Mouse (Mus musculus) limb, embryonic 14.5 days (tissue): ENCODE results near the gene Entpd6. TPM values are rescaled to one million over a fixed set of nuclear protein-coding genes. Genes with fewer than 3 reads are reported as not detected.
A peak's percentile ranks its signal among the peaks of the same experiment; 100 is the strongest.

ENCODE experiments used
- ATAC-seq: fragments of 200-750 bp; cut with Nextera tagmentation; 2 replicates; pipeline ENCODE4 v1.8.0; 2017; ENCODE audit warnings: low read depth, moderate number of reproducible peaks, moderate TSS enrichment; ENCODE audit not compliant: low FRiP score
- DNase-seq: peaks from one replicate; pipeline ENCODE4 v3.0.0-alpha.2; 2015; ENCODE audit warnings: low spot score
- H3K27ac ChIP-seq: fragments of 300-500 bp; sonication (generic); replicated peaks from 2 replicates; pipeline ENCODE4 v1.5.1; 2014; ENCODE audit warnings: low read depth, mild to moderate bottlenecking, low read length, moderate library complexity, mixed read lengths
- H3K27me3 ChIP-seq: fragments of 300-500 bp; sonication (generic); 2 replicates; pipeline ENCODE4 v1.6.1; 2014; ENCODE audit warnings: low read length, mixed read lengths; ENCODE audit not compliant: control insufficient read depth, insufficient read depth
- H3K36me3 ChIP-seq: fragments of 300-500 bp; sonication (generic); 2 replicates; pipeline ENCODE4 v1.6.1; 2014; ENCODE audit warnings: mild to moderate bottlenecking, low read length, moderate library complexity, mixed read lengths; ENCODE audit not compliant: control insufficient read depth, insufficient read depth
- H3K4me1 ChIP-seq: fragments of 300-500 bp; sonication (generic); 2 replicates; pipeline ENCODE4 v1.6.1; 2014; ENCODE audit warnings: antibody characterized with exemption, low read length, mixed read lengths; ENCODE audit not compliant: control insufficient read depth, insufficient read depth
- H3K4me2 ChIP-seq: fragments of 300-500 bp; sonication (generic); replicated peaks from 2 replicates; pipeline ENCODE4 v1.6.1; 2014; ENCODE audit warnings: low read depth, mild to moderate bottlenecking, low read length, moderate library complexity; ENCODE audit not compliant: severe bottlenecking
- H3K4me3 ChIP-seq: fragments of 300-500 bp; sonication (generic); replicated peaks from 2 replicates; pipeline ENCODE4 v1.5.1; 2014; ENCODE audit warnings: low read length
- H3K9ac ChIP-seq: fragments of 300-500 bp; sonication (generic); 2 replicates; pipeline ENCODE4 v1.6.1; 2014; ENCODE audit warnings: mild to moderate bottlenecking, low read depth, low read length, moderate library complexity; ENCODE audit not compliant: severe bottlenecking
- H3K9me3 ChIP-seq: fragments of 300-500 bp; sonication (generic); 2 replicates; pipeline ENCODE4 v1.6.1; 2016; ENCODE audit warnings: low read length; ENCODE audit not compliant: control insufficient read depth
- POLR2A ChIP-seq: fragments of 200-500 bp; IDR thresholded peaks from 2 replicates; pipeline ENCODE4 v1.8.0; 2012; ENCODE audit warnings: inconsistent platforms, mild to moderate bottlenecking, moderate library complexity, borderline replicate concordance; ENCODE audit not compliant: insufficient read depth, insufficient read length; ENCODE audit errors: extremely low read depth
- WGBS: fragments of 180-500 bp; shearing (Covaris S2); extraction: QIAGEN DNeasy Blood & Tissue Kit; methylation state at CpG from one replicate; pipeline ENCODE4 v1.1.7; 2014; 5-methylcytosine and 5-hydroxymethylcytosine counted together
- polyA plus RNA-seq, 2 experiments: library from polyadenylated mRNA; depleted of rRNA in 1 of 2; stranded (reverse) in 1 of 2; unstranded in 1 of 2; fragments of >200 nt; fragmentation: Nextera tagmentation in 1 of 2; extraction: Ambion mirVana in 1 of 2; gene quantifications; 2 replicates each; pipeline versions ENCODE4 v1.2.1 to v1.2.3; 2012 to 2014

Gene Entpd6
- polyA plus RNA-seq, 2 experiments: 23.0 to 31.3 TPM

DNA sequence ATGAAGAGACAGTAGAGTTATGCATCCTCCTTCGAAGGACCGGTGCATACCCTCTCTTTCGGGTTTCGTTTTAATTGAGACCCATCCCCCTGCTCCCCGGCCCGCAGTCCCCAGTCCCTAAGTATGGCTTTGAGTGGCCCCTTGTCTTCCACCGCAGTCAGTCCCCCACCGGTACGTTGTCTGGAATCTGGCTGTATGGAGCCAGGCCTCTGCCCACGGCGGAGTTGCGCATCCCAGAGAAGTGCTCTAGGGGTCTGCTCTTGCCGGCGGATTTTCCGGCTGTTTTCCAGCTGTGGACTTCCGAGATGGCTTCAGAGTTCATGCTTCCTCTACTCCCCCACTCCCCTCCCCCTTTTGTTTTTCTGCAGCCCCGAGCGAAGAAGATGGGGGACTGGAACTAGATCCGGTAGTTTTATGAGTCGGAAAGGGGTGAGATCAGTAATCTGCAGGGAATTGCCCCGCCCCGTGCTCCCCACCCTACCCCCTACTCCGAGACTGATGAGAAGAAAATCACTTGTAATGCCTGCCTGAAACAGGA lies 38.5 kb downstream of the Entpd6 start:
- peak; percentile 40 for ATAC-seq
- H3K9ac ChIP-seq: peak overlapping the region; percentile 60
- peak overlapping the region; percentile 80 for H3K4me3 ChIP-seq
- H3K4me2 ChIP-seq: peak overlapping the region; percentile 70
- peak; percentile 30 for DNase-seq
- H3K36me3 ChIP-seq: peaks cover 10% of the 10 kb centered on the region
- H3K4me1 ChIP-seq: peaks cover 23% of the 10 kb centered on the region
- 0 out of 2 replicates have a peak overlapping the region, but pooled peaks have one; percentile 44 for H3K27ac ChIP-seq
- WGBS: 2% methylated on average over 23 of the region's 23 CpGs
- no peaks in the 10 kb centered on the region for H3K27me3 ChIP-seq
- H3K9me3 ChIP-seq: no peaks in the 10 kb centered on the region
- TF ChIP-seq POLR2A: no peak

DNA sequence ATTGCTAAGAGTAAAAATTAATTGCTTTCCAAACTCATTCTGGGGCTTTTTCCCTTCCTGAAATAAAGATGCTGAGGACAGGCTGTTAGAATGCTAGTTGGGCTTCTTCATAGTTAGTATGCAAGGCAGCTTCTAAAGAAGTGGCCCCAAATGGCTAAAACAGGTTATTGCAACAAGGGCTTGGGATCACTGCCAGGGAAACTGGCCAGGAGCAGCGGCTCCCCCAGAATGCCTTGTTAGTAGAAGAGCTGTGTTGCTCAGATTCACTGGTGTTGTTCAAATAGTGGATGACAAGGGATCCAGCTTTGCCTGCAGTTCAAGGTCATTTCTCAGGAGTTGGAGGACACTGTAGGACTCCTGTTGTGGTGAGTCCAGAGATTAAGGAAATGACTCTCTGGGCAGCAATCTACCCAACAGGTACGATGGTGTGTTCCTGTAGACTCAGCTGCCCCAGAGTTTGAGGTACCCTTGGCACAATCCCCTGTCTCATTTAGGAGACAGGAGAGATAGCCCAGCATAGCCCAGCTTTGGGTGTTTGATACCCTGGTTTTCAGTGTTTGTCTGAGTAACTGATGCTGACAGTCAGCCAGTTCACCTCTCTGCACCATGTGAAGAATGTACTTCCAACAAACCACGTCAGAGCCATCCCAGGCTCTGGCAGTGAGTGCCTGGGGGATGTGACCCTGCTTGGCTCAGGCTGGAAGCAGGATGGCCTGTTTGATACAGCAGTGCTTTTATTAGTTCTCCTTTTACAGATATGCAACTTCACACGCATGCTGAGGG lies 40.1 kb downstream of the Entpd6 start:
- no peaks in the 10 kb centered on the region for H3K27me3 ChIP-seq
- no peak overlapping the region for H3K9ac ChIP-seq
- H3K27ac ChIP-seq: no peak overlapping the region
- H3K4me1 ChIP-seq: peaks cover 23% of the 10 kb centered on the region
- no peak for TF ChIP-seq POLR2A
- H3K36me3 ChIP-seq: peaks cover 23% of the 10 kb centered on the region
- H3K4me3 ChIP-seq: peak overlapping the region; percentile 7; the same call in 1 of the 2 replicates
- H3K4me2 ChIP-seq: peak overlapping the region; percentile 70
- 51% methylated on average over 4 of the region's 4 CpGs for WGBS
- DNase-seq (peak; percentile 85), ATAC-seq (no peak)
- H3K9me3 ChIP-seq: no peaks in the 10 kb centered on the region

DNA sequence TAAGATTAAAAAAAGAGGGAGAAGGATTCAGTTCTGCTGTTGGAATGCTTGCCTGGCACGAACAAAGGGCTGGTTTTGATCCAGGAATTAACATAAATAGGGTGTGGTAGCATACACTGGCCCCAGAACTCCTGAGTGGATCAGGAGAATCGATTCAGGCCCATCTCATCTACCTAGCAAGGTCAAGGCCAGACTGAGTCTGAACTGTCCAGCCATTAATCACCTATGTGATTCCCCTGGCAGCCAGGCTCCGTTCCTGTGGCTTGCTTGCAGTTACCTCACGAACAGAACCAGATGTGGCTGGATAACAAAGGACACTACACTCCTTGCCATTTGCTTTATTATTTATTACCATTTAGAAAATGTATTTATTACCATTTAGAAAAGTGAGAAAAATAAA lies 44.5 kb downstream of the Entpd6 start:
- Histone ChIP-seq H3K9ac (no peak overlapping the region), H3K9me3 (no peaks in the 10 kb centered on the region), H3K27ac (no peak overlapping the region), H3K4me1 (peaks cover 8% of the 10 kb centered on the region), H3K36me3 (peaks cover 46% of the 10 kb centered on the region), H3K4me2 (no peak overlapping the region), H3K27me3 (no peaks in the 10 kb centered on the region), H3K4me3 (no peak overlapping the region)
- WGBS: 54% methylated on average over 4 of the region's 4 CpGs
- no peak for ATAC-seq
- DNase-seq: no peak
- no peak for TF ChIP-seq POLR2A

DNA sequence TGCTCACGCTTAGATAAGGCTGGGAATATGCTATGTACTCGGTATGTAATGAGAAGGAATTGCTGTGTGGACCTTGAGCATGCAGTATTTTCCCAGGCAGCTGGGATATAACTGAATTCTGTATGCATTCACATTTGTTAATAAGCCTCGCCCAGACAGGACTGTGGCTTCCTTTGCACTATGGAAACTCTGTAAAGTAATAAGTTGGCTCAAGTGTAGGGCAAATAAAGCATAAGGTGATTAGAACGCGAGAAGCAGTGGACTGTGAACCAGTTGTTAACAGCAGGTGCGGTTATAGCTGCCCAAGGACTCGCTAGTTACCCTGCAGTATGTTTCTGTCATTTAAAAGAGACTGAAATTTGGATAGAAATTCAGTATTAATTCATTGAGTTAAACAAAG lies 49.2 kb downstream of the Entpd6 start:
- H3K27ac ChIP-seq: no peak overlapping the region
- no peaks in the 10 kb centered on the region for H3K9me3 ChIP-seq
- H3K36me3 ChIP-seq: peaks cover 67% of the 10 kb centered on the region
- ATAC-seq (no peak), DNase-seq (no peak)
- H3K4me1 ChIP-seq: no peaks in the 10 kb centered on the region
- H3K27me3 ChIP-seq: no peaks in the 10 kb centered on the region
- 78% methylated on average over 7 of the region's 7 CpGs for WGBS
- H3K9ac ChIP-seq: no peak overlapping the region
- no peak overlapping the region for H3K4me3 ChIP-seq
- H3K4me2 ChIP-seq: no peak overlapping the region
- TF ChIP-seq POLR2A: no peak

DNA sequence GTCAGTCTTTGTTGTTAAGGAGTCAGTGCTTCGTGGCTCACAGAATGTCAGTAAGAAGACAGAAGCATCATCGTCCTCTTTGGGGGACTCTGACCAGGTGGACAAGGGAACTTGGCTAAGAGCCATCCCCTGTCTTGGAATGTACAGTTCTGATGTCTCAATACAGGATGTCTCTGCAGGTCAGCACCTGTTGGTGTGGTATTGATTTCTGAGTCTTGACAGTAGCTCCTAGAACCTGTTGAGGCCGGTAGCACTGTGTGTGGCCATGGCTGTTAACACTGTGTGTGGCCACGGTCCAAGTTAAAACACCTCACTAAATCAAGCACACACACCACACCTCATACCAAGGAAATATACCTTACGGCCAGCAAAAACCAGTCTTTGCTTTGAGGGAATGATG lies 51.8 kb downstream of the Entpd6 start:
- ATAC-seq (peak; percentile 30; the same call in 1 of the 2 replicates), DNase-seq (no peak)
- Histone ChIP-seq H3K4me2 (no peak overlapping the region), H3K4me1 (no peaks in the 10 kb centered on the region), H3K36me3 (peaks cover 73% of the 10 kb centered on the region), H3K27me3 (no peaks in the 10 kb centered on the region), H3K9me3 (no peaks in the 10 kb centered on the region), H3K9ac (no peak overlapping the region), H3K27ac (no peak overlapping the region), H3K4me3 (no peak overlapping the region)
- no peak for TF ChIP-seq POLR2A
- 80% methylated on average over 5 of the region's 5 CpGs for WGBS
